Mouse (Mus musculus): ENCODE results near the gene Cst8. TPM values are rescaled to one million over a fixed set of nuclear protein-coding genes. Genes with fewer than 3 reads are reported as not detected.

Cst8 gene
- polyA plus RNA-seq (2017; shearing (Covaris generic)): not detected

DNA sequence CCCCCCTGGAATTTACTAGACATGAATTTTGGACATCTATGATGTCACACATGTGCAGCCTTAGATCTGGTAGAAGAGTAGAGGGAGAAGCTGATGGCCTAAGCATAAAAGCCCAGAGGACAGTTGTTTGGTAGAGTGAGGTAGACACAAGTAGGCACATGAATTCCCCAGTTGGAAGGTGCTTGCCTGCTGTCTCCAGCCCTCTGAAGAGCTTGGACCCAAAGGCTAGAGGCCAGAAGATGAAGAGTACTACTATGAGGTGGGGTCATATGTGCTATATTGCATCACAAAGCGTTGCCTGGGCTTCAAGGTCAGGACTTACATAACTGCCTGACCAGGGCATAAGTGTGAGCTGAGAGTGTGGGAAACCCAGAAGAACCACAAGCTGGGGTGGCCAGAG lies at the start of gene Cst8:
Gene Cst8, plus strand, starts transcription at position 301 of the 400 bp plus-strand sequence.

DNA sequence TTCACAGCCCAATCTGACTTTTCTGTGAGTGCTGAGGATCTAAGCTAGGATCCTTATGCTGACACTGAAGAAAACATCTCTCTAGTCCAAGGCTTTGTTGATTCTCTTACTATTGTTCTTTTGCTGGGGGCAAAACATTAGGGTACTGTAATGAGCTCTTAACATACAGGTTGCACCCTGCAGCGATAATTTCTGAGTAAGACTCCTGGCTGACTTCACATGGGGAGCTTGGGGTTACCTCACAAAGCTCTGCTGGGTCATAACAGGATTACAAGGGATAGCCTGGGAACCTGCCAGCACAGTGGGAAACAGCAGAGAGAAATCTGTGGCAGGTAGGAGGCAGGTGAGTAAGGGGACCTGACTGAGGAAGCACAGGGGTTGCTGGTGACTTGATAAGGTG lies 48.5 kb upstream of the Cst8 start, which contains the start of gene Cstl1:
Gene Cstl1, plus strand, starts transcription at position 301 of the 400 bp plus-strand sequence.

DNA sequence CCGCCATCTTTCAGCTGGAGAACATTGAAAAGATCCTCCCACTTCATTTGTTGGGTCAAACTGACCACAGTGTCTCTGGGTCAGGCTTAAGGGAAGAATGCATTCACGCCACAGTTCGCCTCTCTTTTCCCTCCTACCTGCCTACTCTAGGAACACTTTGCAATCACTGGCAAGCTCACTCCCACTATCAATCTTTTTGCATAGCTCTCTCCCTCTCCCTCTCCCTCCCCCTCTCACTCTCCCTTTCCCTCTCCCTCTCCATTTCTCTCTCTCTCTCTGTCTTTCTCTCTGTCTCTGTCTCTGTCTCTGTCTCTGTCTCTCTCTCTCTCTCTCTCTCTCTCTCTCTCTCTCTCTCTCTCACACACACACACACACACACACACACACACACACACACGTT lies 27.2 kb upstream of the Cst8 start, which contains the start of gene Cst11:
Gene Cst11, minus strand, starts transcription at position 101 of the 400 bp plus-strand sequence.

DNA sequence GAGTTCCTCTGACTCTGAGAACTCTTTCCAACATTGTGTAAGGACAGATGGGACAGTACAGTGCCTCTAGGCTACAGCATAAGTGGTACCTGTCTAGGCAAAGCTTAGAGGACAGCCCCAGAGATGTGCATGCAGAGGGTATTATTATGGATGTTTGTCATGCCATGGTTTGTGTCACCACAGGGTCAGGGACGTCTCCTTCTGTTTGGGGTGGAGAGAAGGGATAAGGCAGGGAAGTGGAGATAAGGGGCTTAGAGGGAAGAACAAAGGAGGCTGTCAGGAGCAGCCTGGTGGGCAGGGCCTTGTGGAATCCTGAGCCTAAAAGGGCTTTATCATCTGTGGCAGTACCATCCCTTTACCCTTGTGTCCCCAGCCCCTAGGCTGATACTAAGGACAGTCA lies 16.9 kb upstream of the Cst8 start, which contains the start of gene 8030411F24Rik:
Gene 8030411F24Rik, plus strand, starts transcription at position 301 of the 400 bp plus-strand sequence.

DNA sequence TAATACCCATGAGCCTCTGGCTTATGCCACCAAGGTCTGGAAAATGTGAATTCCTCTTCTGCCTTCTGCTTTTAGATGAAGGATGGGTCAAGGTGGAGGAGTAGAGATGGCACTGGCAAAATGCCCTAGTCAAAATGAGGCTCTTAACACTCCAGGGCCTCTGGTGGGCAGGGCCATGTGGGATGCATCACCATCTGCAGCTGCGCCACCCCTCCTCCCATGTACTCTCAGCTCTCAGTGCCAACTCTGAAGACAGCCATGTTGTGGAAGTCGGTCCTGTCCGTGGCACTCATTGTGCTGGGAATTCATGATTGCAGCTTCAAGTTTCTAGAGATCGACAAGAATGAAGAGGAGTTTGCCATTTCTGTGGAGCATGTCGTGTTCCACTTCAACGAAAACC lies 9.4 kb upstream of the Cst8 start, which contains the start of gene Cst12:
Gene Cst12, plus strand, starts transcription at position 220 of the 400 bp plus-strand sequence.

DNA sequence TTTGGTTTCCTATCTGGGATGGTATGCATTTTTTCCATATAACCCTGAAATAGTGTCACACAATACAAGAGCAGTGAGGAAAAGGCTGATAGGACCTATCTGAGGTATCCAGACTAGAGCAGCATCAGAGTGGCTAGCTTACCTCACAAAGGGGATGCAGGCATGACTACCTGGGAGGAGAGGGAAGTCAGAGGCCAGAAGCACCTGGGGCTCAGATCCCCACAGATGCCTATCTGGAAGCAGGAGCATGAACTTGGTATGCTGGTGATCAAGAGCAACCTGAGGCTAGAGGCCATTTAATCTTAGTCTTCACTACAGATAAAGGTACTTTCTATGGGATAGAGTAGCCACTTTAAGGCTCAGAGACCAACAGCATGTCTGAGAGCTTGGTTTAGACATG lies 21.3 kb downstream of the Cst8 start, which contains the start of gene Cst13:
Gene Cst13, plus strand, starts transcription at position 173 of the 400 bp plus-strand sequence.

DNA sequence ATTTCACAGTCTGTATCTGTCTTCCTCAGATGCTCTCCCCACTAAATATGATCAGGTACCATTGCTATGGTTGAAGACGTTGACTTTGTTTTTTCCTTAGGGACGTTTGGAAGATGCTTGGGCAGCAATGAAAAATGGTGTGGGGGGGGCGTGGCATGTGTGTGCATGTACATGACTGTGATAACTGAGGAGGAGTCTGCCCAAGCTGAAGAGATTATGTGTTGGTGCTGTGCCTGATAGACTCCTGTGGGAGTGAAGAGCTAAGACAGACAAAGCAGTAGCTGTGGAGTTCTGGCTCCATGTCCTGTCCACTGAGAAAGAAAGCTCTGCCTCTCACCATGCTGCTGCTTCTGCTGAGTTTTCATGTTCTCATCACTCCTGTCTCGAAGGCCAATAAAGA lies 36.3 kb downstream of the Cst8 start, which contains the start of gene Cst9:
Gene Cst9, plus strand, starts transcription at position 236 of the 400 bp plus-strand sequence.

Other genes with a start within 250 kb of the Cst8 start
- 33.2 TPM for gene Nxt1, start 126.2 kb upstream of the Cst8 start, polyA plus RNA-seq (2017; shearing (Covaris generic))
- 6.0 TPM for gene Gzf1, start 117.8 kb upstream of the Cst8 start, polyA plus RNA-seq (2017; shearing (Covaris generic))
- gene Napb, start 66.3 kb upstream of the Cst8 start, polyA plus RNA-seq (2017; shearing (Covaris generic)): 0.51 TPM
- not detected for gene Cstl1, start 48.4 kb upstream of the Cst8 start, polyA plus RNA-seq (2017; shearing (Covaris generic))
- not detected for gene Cst11, start 27.3 kb upstream of the Cst8 start, polyA plus RNA-seq (2017; shearing (Covaris generic))
- gene 8030411F24Rik, start 16.8 kb upstream of the Cst8 start, polyA plus RNA-seq (2017; shearing (Covaris generic)): not detected
- gene Cst12, start 9.4 kb upstream of the Cst8 start, polyA plus RNA-seq (2017; shearing (Covaris generic)): not detected
- gene Cst13, start 21.3 kb downstream of the Cst8 start, polyA plus RNA-seq (2017; shearing (Covaris generic)): not detected
- gene Cst9, start 36.4 kb downstream of the Cst8 start, polyA plus RNA-seq (2017; shearing (Covaris generic)): not detected
- not detected for gene 9230104L09Rik, start 66.3 kb downstream of the Cst8 start, polyA plus RNA-seq (2017; shearing (Covaris generic))
- 92.0 TPM for gene Cst3, start 76.9 kb downstream of the Cst8 start, polyA plus RNA-seq (2017; shearing (Covaris generic))
- gene Gm1330, start 204.5 kb downstream of the Cst8 start, polyA plus RNA-seq (2017; shearing (Covaris generic)): not detected
- gene Gm10750, start 218.5 kb downstream of the Cst8 start, polyA plus RNA-seq (2017; shearing (Covaris generic)): not detected

Measured in effector memory CD4-positive, alpha-beta T cell, adult 5 months (primary cell).